Mouse (Mus musculus) heart, embryonic 15.5 days (tissue): ENCODE results near the gene Ptrhd1. TPM values are rescaled to one million over a fixed set of nuclear protein-coding genes. Genes with fewer than 3 reads are reported as not detected.

Source experiments
- ATAC-seq: fragments of 200-750 bp; cut with Nextera tagmentation; replicated peaks from 2 replicates; pipeline ENCODE4 v1.8.0; 2017; ENCODE audit warnings: low read depth, moderate TSS enrichment; ENCODE audit not compliant: insufficient number of reproducible peaks, insufficient read depth, low FRiP score
- H3K27ac ChIP-seq: fragments of 300-500 bp; sonication (generic); 2 replicates; pipeline ENCODE4 v1.5.1; 2015; ENCODE audit warnings: mild to moderate bottlenecking, inconsistent platforms
- H3K27me3 ChIP-seq: fragments of 300-500 bp; sonication (generic); 2 replicates; pipeline ENCODE4 v1.6.1; 2015; ENCODE audit warnings: inconsistent platforms
- H3K36me3 ChIP-seq: fragments of 300-500 bp; sonication (generic); 2 replicates; pipeline ENCODE4 v1.6.1; 2015; ENCODE audit warnings: mild to moderate bottlenecking, inconsistent platforms
- H3K4me1 ChIP-seq: fragments of 300-500 bp; sonication (generic); replicated peaks from 2 replicates; pipeline ENCODE4 v1.6.1; 2015; ENCODE audit warnings: inconsistent platforms
- H3K4me2 ChIP-seq: fragments of 300-500 bp; sonication (generic); 2 replicates; pipeline ENCODE4 v1.6.1; 2015; ENCODE audit warnings: inconsistent platforms, mild to moderate bottlenecking, moderate library complexity
- H3K4me3 ChIP-seq: fragments of 300-500 bp; sonication (generic); 2 replicates; pipeline ENCODE4 v1.5.1; 2015; ENCODE audit warnings: mild to moderate bottlenecking, inconsistent platforms
- H3K9ac ChIP-seq: fragments of 300-500 bp; sonication (generic); 2 replicates; pipeline ENCODE4 v1.6.1; 2015; ENCODE audit warnings: mild to moderate bottlenecking, inconsistent platforms
- H3K9me3 ChIP-seq: fragments of 300-500 bp; sonication (generic); replicated peaks from 2 replicates; pipeline ENCODE4 v1.6.1; 2016; ENCODE audit warnings: inconsistent platforms
- WGBS: fragments of 180-500 bp; shearing (Covaris S2); methylation state at CpG from one replicate; pipeline ENCODE4 v1.1.7; 2015; ENCODE audit warnings: mixed read lengths; 5-methylcytosine and 5-hydroxymethylcytosine counted together
- polyA plus RNA-seq: library from polyadenylated mRNA; unstranded; fragments of >200 nt; fragmentation: Nextera tagmentation; extraction: Ambion mirVana; gene quantifications from 2 replicates; pipeline ENCODE4 v1.2.1, GENCODE M21; 2015

Ptrhd1 gene
- polyA plus RNA-seq, 1 experiment from 2014 or later, result 5.6 TPM

- Histone ChIP-seq H3K4me3 (no peak overlapping the region), H3K27ac (no peak overlapping the region), H3K9ac (no peak overlapping the region), H3K4me1 (no peaks in the 10 kb centered on the region), H3K36me3 (peaks cover 16% of the 10 kb centered on the region), H3K27me3 (no peaks in the 10 kb centered on the region), H3K9me3 (no peaks in the 10 kb centered on the region), H3K4me2 (no peak overlapping the region)
- WGBS, result 87% methylated on average over 6 of the region's 6 CpGs
- ATAC-seq, result no peak
Observed at GRCm38 (mm10) chr12:4249786-4250185, 16.0 kb downstream of the Ptrhd1 start.

- Histone ChIP-seq H3K27me3 (no peaks in the 10 kb centered on the region), H3K4me1 (no peaks in the 10 kb centered on the region), H3K4me2 (no peak overlapping the region), H3K4me3 (no peak overlapping the region), H3K9ac (no peak overlapping the region), H3K36me3 (peaks cover 19% of the 10 kb centered on the region), H3K27ac (no peak overlapping the region), H3K9me3 (no peaks in the 10 kb centered on the region)
- WGBS, result 83% methylated on average over 16 of the region's 16 CpGs
- no peak for ATAC-seq
Observed at GRCm38 (mm10) chr12:4252742-4253655, 19.2 kb downstream of the Ptrhd1 start.

GRCm38 (mm10) chr12:4267765-4268164, 33.9 kb downstream of the Ptrhd1 start:
- H3K9ac ChIP-seq, result no peak overlapping the region
- 92% methylated on average over 4 of the region's 4 CpGs for WGBS
- H3K36me3 ChIP-seq, result peaks cover 45% of the 10 kb centered on the region
- H3K27me3 ChIP-seq, result no peaks in the 10 kb centered on the region
- no peak overlapping the region for H3K27ac ChIP-seq
- no peak overlapping the region for H3K4me3 ChIP-seq
- no peaks in the 10 kb centered on the region; the same call in 1 of the 2 replicates for H3K9me3 ChIP-seq
- ATAC-seq, result no peak
- no peak overlapping the region for H3K4me2 ChIP-seq
- H3K4me1 ChIP-seq, result no peaks in the 10 kb centered on the region

- H3K36me3 ChIP-seq, result peaks cover 51% of the 10 kb centered on the region
- H3K9me3 ChIP-seq, result no peaks in the 10 kb centered on the region; the same call in 1 of the 2 replicates
- no peaks in the 10 kb centered on the region for H3K27me3 ChIP-seq
- H3K27ac ChIP-seq, result no peak overlapping the region
- no peak overlapping the region for H3K9ac ChIP-seq
- no peak overlapping the region for H3K4me2 ChIP-seq
- no peaks in the 10 kb centered on the region for H3K4me1 ChIP-seq
- H3K4me3 ChIP-seq, result no peak overlapping the region
- no peak for ATAC-seq
- WGBS, result 91% methylated on average over 6 of the region's 6 CpGs
Observed at GRCm38 (mm10) chr12:4271078-4271477, 37.3 kb downstream of the Ptrhd1 start.

GRCm38 (mm10) chr12:4278978-4279755, 45.3 kb downstream of the Ptrhd1 start:
- WGBS, result 89% methylated on average over 3 of the region's 3 CpGs
- Histone ChIP-seq H3K4me2 (no peak overlapping the region), H3K27ac (no peak overlapping the region), H3K4me1 (peaks cover 8% of the 10 kb centered on the region), H3K9me3 (no peaks in the 10 kb centered on the region), H3K9ac (no peak overlapping the region), H3K4me3 (no peak overlapping the region), H3K27me3 (no peaks in the 10 kb centered on the region), H3K36me3 (peaks cover 12% of the 10 kb centered on the region)
- ATAC-seq, result no peak

- WGBS, result 76% methylated on average over 3 of the region's 3 CpGs
- Histone ChIP-seq H3K4me3 (no peak overlapping the region), H3K4me2 (no peak overlapping the region), H3K9me3 (no peaks in the 10 kb centered on the region), H3K27me3 (no peaks in the 10 kb centered on the region), H3K9ac (no peak overlapping the region), H3K4me1 (peaks cover 8% of the 10 kb centered on the region), H3K36me3 (peaks cover 6% of the 10 kb centered on the region; the same call in 1 of the 2 replicates), H3K27ac (no peak overlapping the region)
- ATAC-seq, result no peak
Observed at GRCm38 (mm10) chr12:4279878-4280277, 46.1 kb downstream of the Ptrhd1 start.

GRCm38 (mm10) chr12:4285186-4285585, 51.4 kb downstream of the Ptrhd1 start:
- no peaks in the 10 kb centered on the region for H3K9me3 ChIP-seq
- H3K27me3 ChIP-seq, result no peaks in the 10 kb centered on the region
- H3K27ac ChIP-seq, result no peak overlapping the region; the same call in 1 of the 2 replicates
- no peak overlapping the region for H3K4me3 ChIP-seq
- 28% methylated on average over 3 of the region's 3 CpGs for WGBS
- H3K4me2 ChIP-seq, result no peak overlapping the region
- 0 out of 2 replicates have a peak, but pooled peaks cover 3% of the 10 kb centered on the region for H3K4me1 ChIP-seq
- H3K36me3 ChIP-seq, result peaks cover 5% of the 10 kb centered on the region; the same call in 1 of the 2 replicates
- no peak overlapping the region for H3K9ac ChIP-seq
- ATAC-seq, result no peak

Other genes starting within 250 kb of the Ptrhd1 start
- gene Efr3b, start 195.1 kb upstream of the Ptrhd1 start, polyA plus RNA-seq, result 5.1 and 5.4 TPM in 2 replicates
- gene Dnajc27, start 151.4 kb upstream of the Ptrhd1 start, polyA plus RNA-seq, result 7.5 and 7.8 TPM in 2 replicates
- gene Adcy3, start 100.9 kb upstream of the Ptrhd1 start, polyA plus RNA-seq, result 4.7 and 7.4 TPM in 2 replicates
- gene Cenpo, start 267 bp downstream of the Ptrhd1 start, polyA plus RNA-seq, result 6.4 and 8.7 TPM in 2 replicates
- gene Ncoa1, start 243.2 kb downstream of the Ptrhd1 start, polyA plus RNA-seq, result 7.8 and 8.0 TPM in 2 replicates